Mouse (Mus musculus) thymus, postnatal 0 days (tissue): ENCODE measurements around the gene Rbfox3. TPM values are rescaled to one million over a fixed set of nuclear protein-coding genes. Genes with fewer than 3 reads are reported as not detected.
A peak's percentile ranks its signal among the peaks of the same experiment; 100 is the strongest.
"Not testable (repeated sequence)": the region's sequence is repeated elsewhere in the genome, so short reads cannot be mapped to it uniquely, and the experiment has no call there.

Source experiments
- DNase-seq: peaks from one replicate; pipeline ENCODE4 v3.0.0-alpha.2; 2015; ENCODE audit warnings: low spot score
- polyA plus RNA-seq: library from polyadenylated mRNA; unstranded; fragments of >200 nt; fragmentation: Nextera tagmentation; extraction: Ambion mirVana; gene quantifications from 2 replicates; pipeline ENCODE4 v1.2.1, GENCODE M21; 2015

Rbfox3 gene
- polyA plus RNA-seq, 1 experiment from 2014 or later, result 0.26 TPM

DNA sequence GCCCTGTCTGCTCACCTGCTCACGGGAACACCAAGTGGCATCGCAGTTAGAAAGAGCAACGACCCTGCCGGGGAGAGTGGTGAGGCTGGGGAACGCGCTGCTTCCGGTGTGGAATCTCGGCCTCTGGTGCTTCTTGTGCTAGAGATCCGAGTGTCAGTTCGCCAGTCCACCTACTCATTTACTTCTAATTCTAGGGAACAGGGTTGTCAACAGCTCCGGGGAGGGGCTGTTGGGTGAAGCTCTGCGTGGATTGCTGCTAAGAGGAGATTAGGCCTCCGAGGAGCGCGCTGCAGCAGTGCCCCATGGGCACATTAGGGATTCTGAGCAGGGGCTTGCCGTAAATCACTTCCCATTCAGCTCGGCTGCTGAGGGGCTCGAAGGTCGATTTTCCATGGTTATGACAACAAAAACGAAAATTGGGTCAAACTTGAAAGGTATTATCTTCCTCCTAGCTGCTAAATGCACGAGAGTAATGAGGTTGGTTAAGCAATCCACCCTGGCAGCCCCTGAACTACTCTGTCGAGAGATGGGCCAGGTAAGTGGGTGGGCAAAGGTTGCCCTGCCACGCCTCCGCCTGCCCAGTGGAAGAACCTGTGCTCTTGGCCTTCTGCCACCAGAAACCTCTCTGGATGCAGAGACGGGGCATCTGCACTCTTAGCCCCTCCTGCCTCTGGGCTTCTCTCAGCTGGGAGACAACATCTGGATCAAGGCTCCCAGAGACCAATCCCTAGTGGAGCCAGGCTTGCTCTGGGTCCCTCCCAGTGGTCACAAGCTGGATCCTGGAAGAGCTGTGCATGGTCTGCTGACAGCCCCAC is 85.9 kb downstream of the Rbfox3 start:
- no peak for DNase-seq

DNA sequence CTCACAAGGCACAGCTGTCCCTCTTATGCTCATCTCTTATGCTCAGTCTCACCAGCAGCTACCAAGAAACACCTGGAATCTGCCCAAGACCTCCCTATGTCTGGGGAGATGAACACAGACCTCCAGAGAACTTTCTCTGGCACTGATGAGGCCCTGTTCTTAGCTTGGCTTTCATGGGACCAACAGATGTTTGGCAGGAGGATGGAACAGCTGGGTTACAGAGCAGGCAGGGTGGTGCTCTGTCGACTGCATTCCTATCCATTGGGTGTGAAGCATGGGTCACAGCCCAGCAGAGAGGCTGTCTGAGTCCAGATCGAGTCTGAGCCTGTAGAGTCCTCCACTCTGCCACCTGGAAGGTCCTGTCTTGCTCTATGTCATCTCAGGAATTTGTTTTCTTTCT is 90.0 kb downstream of the Rbfox3 start:
- DNase-seq, result no peak

DNA sequence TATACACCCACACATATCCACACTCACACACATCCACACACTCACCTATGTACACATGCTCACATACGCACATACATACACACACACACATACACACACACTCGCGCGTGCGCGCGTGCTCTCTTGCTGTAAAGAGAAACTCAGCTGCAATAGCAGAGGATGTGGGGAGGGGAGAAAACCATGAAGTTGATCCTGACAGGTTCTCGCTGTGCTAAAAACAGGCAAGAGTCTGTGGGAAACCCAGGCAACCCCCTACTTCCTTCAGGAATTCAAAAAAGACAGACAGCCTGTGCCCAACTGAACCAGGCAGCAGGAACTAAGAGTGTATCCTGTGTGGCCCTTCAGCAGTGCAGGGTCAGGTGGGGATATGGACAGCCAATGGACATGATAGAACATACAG is 92.9 kb downstream of the Rbfox3 start:
- DNase-seq, result no peak

DNA sequence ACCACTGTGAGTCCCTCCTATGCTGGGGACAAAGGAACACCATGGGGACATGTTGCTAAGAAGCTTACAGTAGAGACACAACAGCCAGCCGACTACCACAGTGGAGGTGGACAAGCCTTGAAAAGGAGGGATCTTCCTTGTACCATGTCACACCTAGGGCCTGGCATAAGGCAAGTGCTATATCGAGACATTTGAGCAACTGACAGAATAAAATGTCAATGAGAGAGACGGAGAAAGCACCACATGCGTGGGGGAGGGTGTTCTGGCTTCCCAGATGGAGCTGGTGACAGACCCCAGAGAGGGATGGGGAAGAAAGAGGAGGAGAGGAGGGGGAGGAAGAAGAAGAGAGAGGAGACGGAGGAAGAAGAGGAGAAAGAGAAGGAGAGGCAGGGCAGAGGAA is 96.3 kb downstream of the Rbfox3 start:
- DNase-seq, result no peak

DNA sequence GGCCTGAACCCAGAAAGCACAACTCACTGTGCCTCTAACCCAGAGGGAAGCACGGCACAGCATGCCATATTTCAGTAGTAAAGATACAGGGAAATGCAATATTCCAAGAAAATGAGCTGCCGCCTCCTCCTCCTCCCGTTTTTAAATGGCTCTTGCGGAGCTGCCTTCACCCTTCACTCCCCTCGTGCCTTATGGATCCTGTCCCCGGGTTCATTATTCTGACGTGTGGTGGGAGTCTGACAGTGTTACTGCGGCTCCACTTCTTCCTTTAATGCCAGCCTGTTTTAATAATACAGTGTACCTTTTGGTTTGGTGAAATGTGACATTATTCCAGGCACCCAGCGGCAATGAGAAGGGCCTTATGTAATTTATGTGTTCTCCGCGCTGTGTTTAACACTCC is 97.5 kb downstream of the Rbfox3 start:
- DNase-seq, result no peak

DNA sequence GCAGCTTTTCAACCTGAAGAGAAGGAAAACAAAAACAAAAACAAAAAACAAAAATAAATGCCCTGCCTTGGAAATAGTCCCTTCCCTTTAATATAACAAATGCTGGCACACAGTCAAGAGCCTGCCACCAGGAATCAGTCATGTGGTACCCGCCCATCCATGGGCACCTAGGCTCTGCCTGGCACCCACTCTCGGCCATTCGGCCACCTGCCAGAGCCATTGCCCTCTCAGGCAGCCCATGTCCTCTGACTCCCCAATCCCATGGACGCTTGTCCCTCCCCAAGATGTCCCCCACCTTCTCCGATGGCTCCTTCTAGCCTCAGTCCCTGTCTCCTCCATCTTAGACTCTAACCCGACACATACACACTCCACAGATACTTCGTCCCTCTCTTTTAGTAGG is 100.0 kb downstream of the Rbfox3 start:
- DNase-seq, result no peak

DNA sequence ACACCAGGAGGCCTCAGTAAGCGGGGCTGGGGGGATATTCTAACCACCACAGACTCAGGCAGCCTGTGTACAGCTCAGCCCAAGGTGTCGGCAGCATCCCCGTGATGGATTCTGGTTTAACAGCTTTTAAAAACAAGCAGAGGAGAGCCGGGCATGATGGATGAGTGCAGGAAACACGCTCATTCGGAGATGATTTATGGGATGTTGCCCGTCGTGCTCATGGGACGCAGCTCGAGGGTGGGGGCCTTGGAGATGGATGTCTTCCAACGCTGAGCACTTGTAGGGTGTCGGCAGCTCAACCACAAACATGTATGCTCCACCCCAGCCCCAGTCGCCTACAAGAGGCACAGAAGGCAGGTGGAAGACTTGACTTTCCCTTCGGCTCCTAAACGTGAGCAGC is 103.9 kb downstream of the Rbfox3 start:
- DNase-seq, result no peak

DNA sequence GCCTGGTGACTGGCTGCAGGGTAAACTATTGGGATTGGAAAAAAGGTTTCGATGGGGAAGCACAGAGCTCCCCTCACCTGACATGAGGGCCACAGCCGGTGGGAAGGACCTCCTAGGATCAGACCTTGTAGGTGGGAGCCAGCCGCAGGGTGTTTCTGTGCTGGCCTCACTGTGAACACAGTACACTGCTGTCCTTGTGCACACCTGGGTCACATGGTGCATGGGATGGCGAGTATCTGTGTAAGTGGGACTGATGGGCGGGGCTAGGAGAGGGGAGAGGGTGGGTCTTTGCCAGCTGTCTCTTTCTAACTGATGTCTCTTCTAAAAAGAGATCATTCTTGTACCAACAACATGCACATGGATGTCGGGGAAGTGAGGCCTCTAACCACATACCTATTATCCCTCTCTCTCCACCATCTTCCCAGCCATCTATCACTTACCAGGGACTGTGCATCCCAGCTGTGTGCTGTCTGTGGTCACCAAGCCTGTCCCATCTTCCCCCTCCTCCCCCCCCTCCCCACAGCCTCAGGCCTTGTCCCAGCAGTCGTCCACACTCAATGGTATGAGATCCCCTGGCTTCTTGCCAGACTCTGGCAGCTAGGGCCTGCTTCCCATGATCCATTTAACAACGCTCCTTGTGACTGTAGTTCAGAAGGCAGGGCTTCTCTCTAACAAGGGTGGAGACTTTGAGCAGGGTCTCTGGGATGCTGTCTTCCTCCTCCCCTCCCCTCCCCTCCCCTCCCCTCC is 116.4 kb downstream of the Rbfox3 start:
- no peak for DNase-seq

DNA sequence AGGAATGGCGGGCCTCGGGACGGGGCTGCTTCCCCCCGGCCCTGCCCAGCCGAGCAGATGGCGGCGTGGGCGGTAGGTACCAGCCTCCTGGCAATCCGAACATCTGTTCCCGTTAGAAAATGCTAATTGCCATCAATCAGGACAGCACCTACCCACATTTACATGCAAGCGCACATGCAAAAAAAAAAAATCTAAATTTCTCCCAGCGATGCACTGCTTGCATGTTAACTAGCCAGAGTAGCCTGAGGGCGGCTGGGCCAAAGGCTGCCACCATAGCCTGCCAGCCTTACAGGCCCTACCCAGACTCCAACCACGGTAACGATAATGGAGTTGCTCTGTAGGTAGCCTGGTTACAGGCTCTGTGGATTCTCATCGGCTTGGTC is 117.8 kb downstream of the Rbfox3 start:
- no peak for DNase-seq

DNA sequence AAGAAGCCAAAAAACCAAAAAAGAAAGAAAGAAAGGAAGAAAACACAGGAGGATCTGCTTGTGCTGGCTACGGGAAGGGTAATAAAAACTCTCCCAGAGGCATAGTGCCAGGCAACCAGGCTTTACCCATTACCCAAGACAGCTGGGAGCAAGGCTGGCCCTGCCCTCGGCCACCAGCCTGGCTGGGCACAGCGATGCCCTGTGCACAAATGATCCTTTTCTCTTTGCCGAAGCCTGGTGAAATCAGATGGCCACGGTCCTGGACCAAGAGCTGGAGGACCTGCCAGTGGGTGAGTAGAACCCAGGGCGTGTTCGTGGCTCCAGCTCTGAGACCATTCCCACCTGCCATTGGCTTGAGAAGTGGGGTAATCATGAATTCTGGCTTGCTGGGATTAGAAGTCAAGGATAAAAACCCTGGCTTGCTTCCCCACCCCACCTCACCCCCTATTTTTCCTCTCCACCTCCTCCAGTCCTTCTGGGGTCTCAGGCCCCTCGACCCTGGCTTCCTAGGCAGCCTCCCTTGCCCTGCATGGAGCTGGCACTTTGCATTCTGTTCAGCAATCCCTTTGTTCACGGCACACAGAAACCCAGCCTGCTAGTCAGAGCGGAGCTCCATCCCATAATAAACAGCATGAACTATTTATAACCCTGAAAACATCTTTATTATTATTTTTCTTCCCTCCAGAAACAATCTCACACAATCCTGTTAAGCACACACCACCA is 118.3 kb downstream of the Rbfox3 start:
- no peak for DNase-seq

DNA sequence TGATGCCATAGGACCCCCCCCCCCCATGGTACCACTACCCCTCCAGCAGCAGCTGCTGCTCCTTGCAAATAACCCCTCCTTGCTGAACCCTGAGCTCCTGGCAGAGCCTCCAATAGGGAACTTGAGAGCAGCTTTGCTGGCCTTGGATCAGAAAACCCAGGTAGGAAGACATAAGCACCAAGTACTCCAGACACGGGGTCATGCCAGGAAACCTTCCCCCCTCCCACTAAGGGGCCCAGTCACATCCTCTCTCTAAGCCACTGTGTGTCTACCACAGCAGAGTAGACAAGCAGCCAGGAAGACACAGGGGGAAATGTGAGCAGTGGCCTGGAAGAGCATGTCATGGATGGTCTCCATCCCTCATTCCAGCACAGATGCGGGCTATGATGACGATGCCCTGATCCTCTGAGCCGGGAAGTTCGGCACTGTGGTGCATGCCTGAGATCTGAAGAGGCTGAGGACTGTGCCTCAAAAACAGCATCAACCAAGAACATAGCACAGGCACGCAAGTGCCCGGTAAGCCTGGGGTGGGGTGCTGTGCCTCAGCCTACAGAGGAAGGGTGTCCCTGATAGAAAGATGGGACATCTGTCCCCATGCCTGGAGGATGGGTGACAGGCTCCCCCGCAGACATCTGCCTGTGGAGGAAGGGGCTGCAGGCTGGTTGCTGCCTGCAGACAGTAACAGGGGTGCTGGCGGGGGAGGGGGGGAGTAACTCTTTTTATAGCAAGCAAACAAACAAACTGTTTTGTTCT is 119.1 kb downstream of the Rbfox3 start:
- DNase-seq, result no peak

DNA sequence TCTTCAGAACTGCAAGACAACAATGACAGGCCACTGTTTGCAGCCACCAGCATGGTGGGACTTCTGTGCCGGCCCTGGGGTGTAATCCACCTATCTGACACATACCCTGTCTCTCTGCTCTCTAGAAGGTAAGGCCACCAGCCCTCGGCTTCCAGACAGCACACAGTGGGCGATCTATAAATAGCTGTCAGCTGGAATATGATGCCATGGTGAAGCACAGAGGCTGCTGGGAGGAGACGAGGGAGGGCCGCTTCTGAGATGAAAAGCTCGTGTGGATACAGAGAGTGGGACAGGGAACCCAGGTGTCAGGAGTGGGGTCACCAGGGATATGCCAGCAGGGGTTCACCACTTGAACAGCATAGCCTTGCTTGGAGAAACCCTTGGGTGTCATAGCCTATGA is 120.0 kb downstream of the Rbfox3 start:
- DNase-seq, result no peak

DNA sequence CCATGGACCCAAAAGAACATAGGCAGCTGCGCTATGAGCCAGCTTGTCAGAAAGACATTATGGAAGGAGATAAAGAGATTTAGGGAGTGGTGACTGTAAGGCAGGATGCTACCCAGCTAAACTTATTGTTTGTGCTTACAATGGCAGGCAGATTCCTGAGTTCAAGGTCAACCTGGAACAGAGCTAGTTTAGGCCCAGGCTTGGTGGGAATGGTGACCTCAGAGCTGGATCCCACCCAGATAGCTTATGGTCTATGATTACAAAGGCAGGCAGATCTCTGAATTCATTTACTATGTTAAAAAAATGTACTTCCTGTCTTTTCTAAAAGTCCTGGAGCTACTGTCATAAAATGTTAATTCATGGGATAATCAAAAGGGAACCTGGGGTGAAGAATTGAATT is 123.3 kb downstream of the Rbfox3 start:
- no peak for DNase-seq

DNA sequence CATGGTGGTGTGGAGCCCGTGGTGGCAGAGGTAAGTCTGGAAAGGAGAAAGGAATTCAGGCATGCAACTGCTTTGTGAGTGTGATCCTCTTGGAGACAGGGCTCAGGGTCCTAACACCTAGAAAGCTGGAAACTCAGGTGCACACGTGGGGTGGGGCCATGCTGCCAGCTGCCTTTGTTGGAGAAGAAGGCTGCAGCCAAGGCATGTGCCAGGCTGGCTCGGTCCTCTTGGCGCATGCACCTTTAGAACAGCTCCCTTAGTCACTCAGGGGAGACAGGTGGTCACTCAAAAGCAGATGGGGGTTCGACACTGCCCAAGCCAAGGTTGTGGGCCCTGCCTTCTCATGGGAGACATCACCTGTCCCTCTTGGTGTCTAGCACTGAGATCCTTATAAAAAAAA is 128.7 kb downstream of the Rbfox3 start:
- no peak for DNase-seq

DNA sequence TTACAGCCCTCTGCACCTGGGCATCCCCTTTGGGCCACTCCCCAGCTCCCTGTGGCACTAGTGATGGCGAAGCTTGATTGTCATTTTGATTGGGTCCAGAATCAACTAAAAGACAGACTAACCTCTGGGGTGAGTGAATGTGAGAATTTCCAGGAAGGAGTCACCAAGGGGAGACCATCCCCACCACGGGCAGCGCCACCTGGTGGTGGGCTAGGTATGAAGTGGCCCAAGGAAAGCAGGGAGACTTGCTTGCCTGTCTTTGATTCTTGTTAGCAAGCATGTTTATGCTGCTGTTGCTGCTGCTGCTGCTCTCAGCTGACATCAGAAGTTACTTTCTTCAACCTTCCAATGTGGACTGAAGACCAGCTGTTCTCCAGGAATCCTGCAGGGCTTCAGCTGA is 135.6 kb downstream of the Rbfox3 start:
- peak; percentile 34 for DNase-seq

DNA sequence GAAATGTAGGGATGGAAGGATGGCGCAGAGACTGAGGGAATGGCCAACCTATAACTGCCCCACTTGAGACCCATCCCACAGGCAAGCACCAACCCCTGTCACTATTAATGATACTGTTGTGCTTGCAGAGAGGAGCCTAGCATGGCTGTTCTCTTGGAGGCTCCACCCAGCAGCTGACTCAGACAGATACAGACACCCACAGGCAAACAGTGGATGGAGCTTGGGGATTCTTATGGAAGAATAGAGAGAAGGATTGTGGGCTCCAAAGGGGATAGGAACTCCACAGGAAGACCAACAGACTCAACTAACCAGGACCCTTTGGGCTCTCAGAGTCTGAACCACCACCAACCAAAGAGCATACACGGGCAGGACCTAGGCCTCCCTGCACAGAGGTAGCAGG is 136.6 kb downstream of the Rbfox3 start:
- DNase-seq, result not testable (repeated sequence)

DNA sequence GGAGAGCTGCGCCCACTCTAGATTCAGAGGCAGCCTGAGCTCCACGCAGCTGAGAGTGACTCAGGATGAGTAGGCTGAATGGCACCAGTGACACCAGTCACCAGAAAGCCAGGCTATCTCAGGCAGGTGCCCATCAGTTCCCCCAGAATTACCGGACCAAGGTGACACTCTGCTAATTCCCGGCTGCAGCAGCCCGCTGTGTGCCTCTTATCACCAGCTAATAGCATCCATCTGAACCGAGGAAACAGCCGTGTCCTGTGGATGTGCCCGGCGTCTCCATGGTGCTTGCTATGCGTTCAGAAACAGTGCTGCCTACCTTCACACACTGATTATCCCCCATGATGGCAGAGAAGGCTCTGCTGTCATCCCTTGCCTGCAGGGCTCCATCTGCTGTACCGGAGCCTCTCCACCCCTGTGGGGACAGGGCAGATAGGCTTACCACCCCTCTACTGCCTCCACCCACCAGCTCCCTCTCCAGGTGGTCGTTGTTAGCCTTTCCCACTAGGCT is 138.3 kb downstream of the Rbfox3 start:
- no peak for DNase-seq

DNA sequence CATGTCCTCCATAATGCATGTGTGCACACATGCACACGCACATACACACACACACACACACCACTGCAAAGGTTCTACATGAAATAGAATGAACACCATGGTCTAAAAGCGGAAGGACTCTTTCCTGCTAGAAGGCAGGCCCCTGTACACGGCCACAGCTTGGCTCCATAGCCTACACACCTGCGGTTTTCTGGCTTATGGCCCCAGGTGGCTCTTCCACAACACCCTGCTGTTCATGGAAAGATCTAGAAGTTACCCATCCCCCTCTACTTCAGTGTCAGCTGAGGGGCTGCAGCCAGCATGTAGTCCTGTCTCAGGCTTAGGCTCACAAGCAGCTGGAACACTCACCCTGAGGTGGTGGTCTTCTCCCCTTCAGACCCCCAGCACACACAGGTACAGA is 140.0 kb downstream of the Rbfox3 start:
- no peak for DNase-seq

DNA sequence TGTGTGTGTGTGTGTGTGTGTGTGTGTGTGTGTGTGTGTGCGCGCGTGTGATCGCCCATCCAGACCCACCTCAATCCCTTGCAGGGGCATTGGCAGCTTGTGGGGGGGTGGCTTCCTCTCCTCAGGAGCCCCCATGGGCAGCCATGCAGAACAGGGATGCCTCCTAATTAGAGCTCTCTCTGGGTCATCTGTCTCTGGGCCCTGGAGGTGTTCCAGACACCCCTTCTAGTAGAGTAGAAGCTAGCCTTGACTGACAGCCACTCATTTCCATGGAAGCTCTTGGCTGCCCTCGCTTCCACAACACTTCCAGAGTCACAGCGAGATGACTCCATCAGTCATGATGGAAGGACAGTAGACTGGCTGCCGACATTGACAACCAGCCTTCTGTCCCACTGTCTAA is 140.6 kb downstream of the Rbfox3 start:
- DNase-seq, result no peak

DNA sequence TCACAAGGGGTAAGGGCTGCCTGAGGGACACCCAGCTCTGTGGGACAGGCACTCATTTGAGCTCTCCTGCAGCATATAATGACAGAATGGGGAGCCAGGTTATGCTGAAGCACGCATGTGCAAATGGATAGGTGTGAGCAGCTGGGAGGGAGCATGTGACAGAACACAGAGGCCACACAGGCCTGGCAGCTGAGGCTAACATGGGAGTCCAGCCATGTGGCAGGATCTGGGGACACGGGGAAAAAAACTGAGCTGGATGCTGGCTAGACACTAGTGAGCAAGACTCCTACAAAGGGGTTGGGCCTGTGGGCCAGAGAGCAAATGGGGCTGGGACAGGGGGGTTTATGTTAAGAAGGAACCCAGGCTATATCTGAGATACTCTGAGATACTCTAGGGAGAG is 141.9 kb downstream of the Rbfox3 start:
- DNase-seq, result no peak

DNA sequence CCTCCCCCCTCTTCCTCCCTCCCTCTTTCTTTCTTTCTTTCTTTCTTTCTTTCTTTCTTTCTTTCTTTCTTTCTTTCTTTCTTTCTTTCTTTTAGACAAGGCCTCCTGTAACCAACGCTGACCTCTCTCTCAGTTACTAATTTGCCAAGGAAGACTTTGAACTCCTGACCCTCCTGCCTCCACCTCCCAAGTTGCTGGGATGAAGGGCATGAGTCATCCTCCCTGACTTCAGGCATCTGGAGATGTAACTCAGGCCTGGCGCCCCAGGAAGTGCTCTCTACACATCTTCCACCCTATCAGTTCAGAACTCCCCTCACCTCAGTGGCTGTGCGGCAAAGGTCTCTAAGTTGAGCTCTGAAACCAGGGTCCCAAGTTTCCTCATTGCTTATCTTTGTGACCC is 143.0 kb downstream of the Rbfox3 start:
- no peak for DNase-seq
